Mouse (Mus musculus) retina, adult 2 months (tissue): ENCODE data around the gene Cryzl1.

Experiments
- DNase-seq: peaks from one replicate; pipeline ENCODE4 v3.0.0-alpha.2; 2012; ENCODE audit warnings: low read depth, low spot score

Cryzl1 gene

GRCm38 (mm10) chr16:91688619-91689334, 40.0 kb downstream of the Cryzl1 start, which contains the start of gene Donson:
Donson (minus strand) TSS chr16:91688770.
- peak; percentile 85 for DNase-seq

GRCm38 (mm10) chr16:91688023-91688618, 40.7 kb downstream of the Cryzl1 start:
- DNase-seq: no peak

GRCm38 (mm10) chr16:91686369-91686768, 42.4 kb downstream of the Cryzl1 start:
- no peak for DNase-seq

GRCm38 (mm10) chr16:91685526-91685925, 43.2 kb downstream of the Cryzl1 start:
- no peak for DNase-seq

GRCm38 (mm10) chr16:91680656-91681055, 48.1 kb downstream of the Cryzl1 start:
- DNase-seq: no peak

- no peak for DNase-seq
These were observed 50.4 kb downstream of the Cryzl1 start for GRCm38 (mm10) chr16:91678147-91678911.

- no peak for DNase-seq
These were observed 54.3 kb downstream of the Cryzl1 start for GRCm38 (mm10) chr16:91674500-91674899.

- no peak for DNase-seq
These were observed 65.0 kb downstream of the Cryzl1 start for GRCm38 (mm10) chr16:91663795-91664194.

GRCm38 (mm10) chr16:91662336-91662735, 66.4 kb downstream of the Cryzl1 start:
- no peak for DNase-seq

GRCm38 (mm10) chr16:91661397-91661796, 67.4 kb downstream of the Cryzl1 start:
- no peak for DNase-seq

- no peak for DNase-seq
These were observed 69.0 kb downstream of the Cryzl1 start for GRCm38 (mm10) chr16:91659798-91660197.

GRCm38 (mm10) chr16:91658471-91658870, 70.3 kb downstream of the Cryzl1 start:
- DNase-seq: no peak

- no peak for DNase-seq
These were observed 71.5 kb downstream of the Cryzl1 start for GRCm38 (mm10) chr16:91657285-91657684.

GRCm38 (mm10) chr16:91655285-91655684, 73.5 kb downstream of the Cryzl1 start:
- DNase-seq: no peak

GRCm38 (mm10) chr16:91652191-91652590, 76.6 kb downstream of the Cryzl1 start:
- DNase-seq: no peak

GRCm38 (mm10) chr16:91649781-91650180, 79.0 kb downstream of the Cryzl1 start:
- no peak for DNase-seq

GRCm38 (mm10) chr16:91649246-91649645, 79.5 kb downstream of the Cryzl1 start:
- DNase-seq: no peak

- no peak for DNase-seq
These were observed 80.6 kb downstream of the Cryzl1 start for GRCm38 (mm10) chr16:91648220-91648550.

GRCm38 (mm10) chr16:91647461-91648219, 81.1 kb downstream of the Cryzl1 start, which contains the start of gene Son:
Son (plus strand) TSS chr16:91647506.
- DNase-seq: peak; percentile 95

GRCm38 (mm10) chr16:91646681-91647419, 81.9 kb downstream of the Cryzl1 start, which contains the start of gene Gart:
Gart (minus strand) TSS chr16:91646952.
- peak; percentile 78 for DNase-seq

- no peak for DNase-seq
These were observed 82.7 kb downstream of the Cryzl1 start for GRCm38 (mm10) chr16:91645995-91646602.
